Mouse (Mus musculus) olfactory bulb, adult 2 months (tissue): ENCODE data around the gene Ceacam15.

Experiments used
- CTCF ChIP-seq: fragments of 200-500 bp; IDR thresholded peaks from 2 replicates; pipeline ENCODE4 v1.5.1; 2012; ENCODE audit warnings: low read depth, mild to moderate bottlenecking, low read length, moderate library complexity; ENCODE audit not compliant: insufficient read depth
- POLR2A ChIP-seq: fragments of 200-500 bp; IDR thresholded peaks from 2 replicates; pipeline ENCODE4 v1.6.1; 2012; ENCODE audit warnings: mild to moderate bottlenecking, low read depth, low read length, moderate library complexity; ENCODE audit not compliant: insufficient read depth

GRCm38 (mm10) chr7:16673823-16674222 lies 1.7 kb downstream of the Ceacam15 start:
- TF ChIP-seq CTCF (no peak), POLR2A (no peak)
